Mouse (Mus musculus) telencephalon, adult 2 months (tissue): ENCODE measurements around the gene Adamts8.

Experiments used
- DNase-seq: peaks from one replicate; pipeline ENCODE4 v3.0.0-alpha.2; 2011; ENCODE audit warnings: low read depth, low spot score

Adamts8 gene

GRCm38 (mm10) chr9:30985782-30986181, 43.4 kb downstream of the Adamts8 start:
- no peak for DNase-seq

GRCm38 (mm10) chr9:30993106-30993505, 50.7 kb downstream of the Adamts8 start:
- no peak for DNase-seq

- no peak for DNase-seq
Measured at GRCm38 (mm10) chr9:30996590-30997562, 54.5 kb downstream of the Adamts8 start.

- DNase-seq: no peak
Measured at GRCm38 (mm10) chr9:31000641-31001040, 58.3 kb downstream of the Adamts8 start.

GRCm38 (mm10) chr9:31002528-31002927, 60.2 kb downstream of the Adamts8 start:
- no peak for DNase-seq

- DNase-seq: no peak
Measured at GRCm38 (mm10) chr9:31009334-31009733, 67.0 kb downstream of the Adamts8 start.

- DNase-seq: no peak
Measured at GRCm38 (mm10) chr9:31010040-31010439, 67.7 kb downstream of the Adamts8 start.

- no peak for DNase-seq
Measured at GRCm38 (mm10) chr9:31010749-31011148, 68.4 kb downstream of the Adamts8 start.

- no peak for DNase-seq
Measured at GRCm38 (mm10) chr9:31011533-31011932, 69.2 kb downstream of the Adamts8 start.

- no peak for DNase-seq
Measured at GRCm38 (mm10) chr9:31012674-31013073, 70.3 kb downstream of the Adamts8 start.

GRCm38 (mm10) chr9:31013415-31013814, 71.1 kb downstream of the Adamts8 start:
- no peak for DNase-seq
